Mouse (Mus musculus): ENCODE measurements around the gene Isl1.

Isl1 gene

DNA sequence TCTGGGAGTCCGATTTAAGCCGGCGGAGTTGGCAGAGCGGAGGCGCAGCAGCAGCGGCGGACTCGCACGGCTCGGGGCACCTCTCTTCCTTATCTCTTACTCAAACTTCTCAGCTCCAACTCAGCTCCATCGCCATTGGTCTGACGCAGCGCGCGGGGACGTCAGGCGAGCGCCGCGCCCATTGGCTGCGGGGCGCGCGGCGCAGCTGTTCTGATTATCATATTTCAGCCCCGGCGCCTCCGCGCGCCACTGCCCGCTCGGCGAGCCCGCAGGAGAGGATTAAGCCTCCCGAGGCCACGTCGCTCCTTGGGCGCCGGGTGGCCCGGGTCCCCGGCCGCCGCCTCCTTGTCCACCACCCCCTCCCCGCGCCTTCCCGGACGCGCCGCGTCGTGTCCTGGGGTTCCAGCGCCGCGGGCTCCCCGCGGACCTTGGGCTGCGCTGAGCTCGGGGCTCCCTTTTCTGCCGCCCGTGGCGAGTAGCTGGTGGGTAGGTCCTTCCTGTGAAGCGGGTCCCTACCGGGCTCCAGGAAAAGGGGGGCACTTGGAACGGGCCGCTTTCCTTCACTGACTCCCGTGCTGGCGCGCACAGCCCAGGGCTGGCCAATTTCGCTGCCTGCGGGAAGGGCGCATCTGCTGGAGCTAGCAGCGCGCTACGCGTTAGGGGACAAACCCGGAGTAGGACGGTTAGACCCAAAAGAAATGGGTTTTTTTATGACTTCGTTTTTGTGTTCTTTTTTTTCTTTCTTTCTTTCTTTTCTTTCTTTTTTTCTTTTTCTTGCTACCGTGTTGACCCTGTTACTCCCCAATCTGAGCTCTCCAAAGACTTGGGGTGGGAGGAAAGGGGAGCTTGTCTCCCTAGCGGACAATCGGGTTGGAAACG lies at the start of gene Isl1:
Isl1 (minus strand) TSS at position 106 of the 879 bp plus-strand sequence.
- no peak for DNase-seq (ENCODE audit: low read depth)

DNA sequence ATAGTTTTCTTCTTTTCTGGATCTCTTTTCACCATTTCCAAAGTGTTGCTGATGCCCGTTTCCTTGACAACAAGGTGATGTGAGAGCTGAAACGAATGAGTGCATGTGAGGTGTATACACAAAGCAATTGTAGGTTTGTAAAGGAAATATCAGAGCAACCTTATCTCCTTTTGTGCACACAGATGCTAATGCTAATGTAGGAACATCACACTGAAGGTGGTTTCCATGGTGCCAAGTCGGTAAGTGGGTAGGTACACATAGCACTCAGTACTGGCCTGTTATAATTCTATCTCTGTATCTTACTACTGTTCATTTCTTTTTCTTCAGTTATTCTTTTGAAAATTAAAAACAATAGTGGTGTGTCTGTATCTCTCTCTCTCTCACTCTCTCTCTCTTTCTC lies 26.3 kb upstream of the Isl1 start:
- no peak for DNase-seq (ENCODE audit: low read depth)

GRCm38 (mm10) chr13:116313636-116314530 lies 4.4 kb upstream of the Isl1 start:
- no peak for DNase-seq (ENCODE audit: low read depth)

DNA sequence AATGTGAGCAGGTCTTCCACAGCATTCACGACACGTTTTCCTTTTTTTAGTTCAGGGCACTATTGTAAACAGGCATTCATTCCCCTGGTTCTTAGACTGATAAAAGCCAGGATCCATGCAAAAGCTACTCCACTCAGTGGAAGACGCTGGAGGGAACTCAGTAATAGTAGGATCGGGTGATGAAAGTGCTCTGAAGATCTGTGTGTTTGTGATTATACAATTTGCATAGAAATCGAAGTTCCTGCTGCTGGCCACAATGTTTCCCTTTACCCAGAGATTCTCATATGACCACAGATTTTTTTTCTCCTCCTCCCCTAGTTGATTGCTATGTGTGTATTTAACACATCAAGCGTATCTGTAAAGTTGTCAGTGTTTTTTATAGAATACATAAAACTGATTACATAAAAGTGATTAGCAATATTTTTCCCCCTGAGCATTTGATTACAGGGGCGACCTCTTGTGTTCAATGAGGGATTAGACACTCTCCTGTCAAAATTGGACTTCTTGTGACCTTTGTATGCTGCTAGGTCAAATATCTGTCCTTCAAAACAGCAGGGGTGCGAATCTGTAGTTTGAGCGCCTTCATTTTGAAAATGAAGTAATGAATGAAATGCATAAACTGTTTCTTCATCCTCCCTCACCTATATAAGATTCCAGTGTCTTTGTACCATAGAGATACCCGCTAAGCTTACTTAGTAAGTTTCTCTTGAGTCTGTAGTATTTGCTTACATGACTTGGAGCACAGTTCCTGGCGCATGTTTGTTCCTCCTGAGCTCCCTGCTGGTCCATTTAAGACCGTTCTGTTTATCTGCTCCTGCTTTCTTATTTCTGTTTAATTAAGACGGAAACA lies 2.6 kb upstream of the Isl1 start:
- DNase-seq (ENCODE audit: low read depth): no peak

DNA sequence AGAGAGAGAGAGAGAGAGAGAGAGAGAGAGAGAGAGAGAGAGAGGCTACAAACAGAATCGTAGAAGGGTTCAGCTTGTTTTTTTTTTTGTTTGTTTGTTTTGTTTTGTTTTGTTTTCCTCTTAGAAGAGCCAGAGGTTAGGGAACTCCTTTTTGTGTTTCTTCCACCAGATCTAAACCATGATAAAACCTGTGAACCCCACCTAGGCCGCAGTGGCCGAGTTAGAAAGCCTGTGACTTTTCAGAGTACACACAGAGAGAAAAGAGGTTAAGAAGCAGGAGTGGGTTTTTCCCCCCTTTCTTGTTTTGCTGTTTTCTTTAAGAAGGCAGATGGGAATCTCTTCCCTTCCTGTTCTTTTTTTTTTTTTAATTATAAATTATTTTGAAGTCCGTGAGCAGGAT lies 1.5 kb upstream of the Isl1 start:
- no peak for DNase-seq (ENCODE audit: low read depth)

DNA sequence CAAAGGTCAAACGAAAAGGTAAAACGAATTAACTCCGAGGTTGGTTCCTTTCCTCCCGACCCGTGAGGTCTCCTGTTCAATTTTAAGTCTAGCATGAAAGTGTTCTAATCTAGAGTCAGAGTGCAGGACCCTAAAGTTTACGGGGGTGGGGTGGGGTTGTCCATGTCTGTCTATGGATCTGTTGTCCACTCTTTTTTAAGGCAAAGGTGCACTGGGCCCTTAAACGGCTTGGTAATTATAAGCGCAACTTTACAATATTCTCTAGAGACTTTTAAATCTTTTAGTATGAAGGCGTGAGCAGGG lies 925 bp upstream of the Isl1 start:
- DNase-seq (ENCODE audit: low read depth): no peak

GRCm38 (mm10) chr13:116308933-116309583 lies 431 bp downstream of the Isl1 start:
- DNase-seq (ENCODE audit: low read depth): no peak

GRCm38 (mm10) chr13:116308121-116308932 lies 1.2 kb downstream of the Isl1 start:
- DNase-seq (ENCODE audit: low read depth): no peak

DNA sequence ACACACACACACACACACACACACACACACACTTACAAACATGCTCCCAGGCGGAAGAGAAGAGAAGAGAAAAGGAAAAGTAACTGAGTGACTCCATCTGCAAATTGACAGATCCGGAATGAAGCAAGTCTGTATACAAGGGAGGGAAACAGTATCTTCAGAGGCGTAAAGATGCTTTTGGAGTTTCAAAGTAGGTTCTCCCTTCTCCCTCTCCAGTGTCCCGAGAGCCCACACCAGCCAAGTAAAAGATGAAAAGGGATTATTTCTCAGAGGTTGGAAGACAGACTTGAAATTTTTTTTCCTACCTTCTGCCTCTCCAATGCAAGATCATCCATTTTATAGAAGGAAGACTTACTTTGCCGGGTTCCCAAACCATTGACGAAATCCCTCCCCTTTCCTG lies 2.9 kb downstream of the Isl1 start:
- DNase-seq (ENCODE audit: low read depth): no peak

- no peak for DNase-seq (ENCODE audit: low read depth)
Observed at GRCm38 (mm10) chr13:116305721-116306120, 3.8 kb downstream of the Isl1 start.

- no peak for DNase-seq (ENCODE audit: low read depth)
Observed at GRCm38 (mm10) chr13:116304713-116305470, 4.6 kb downstream of the Isl1 start.

DNA sequence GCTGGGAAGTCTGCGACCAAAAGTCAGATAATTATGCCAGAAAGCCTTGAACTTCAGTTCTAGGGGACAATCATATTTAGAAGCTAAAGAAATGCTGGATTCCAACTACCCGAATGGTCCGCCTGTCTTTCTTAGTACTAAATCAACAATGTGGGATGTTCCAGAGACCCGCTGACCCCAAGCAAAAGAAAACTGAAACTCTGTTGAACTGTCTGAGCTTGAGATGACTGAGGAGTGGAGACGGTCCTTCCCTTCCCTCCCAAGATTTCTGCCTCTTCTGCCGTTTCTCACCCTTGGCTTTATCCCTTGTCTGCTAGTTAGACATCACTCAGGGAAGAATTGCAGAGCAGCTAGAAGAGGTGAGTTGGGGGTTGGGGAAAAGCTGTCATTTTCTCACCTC lies 5.7 kb downstream of the Isl1 start:
- DNase-seq (ENCODE audit: low read depth): no peak

GRCm38 (mm10) chr13:116302861-116303260 lies 6.6 kb downstream of the Isl1 start:
- no peak for DNase-seq (ENCODE audit: low read depth)

DNA sequence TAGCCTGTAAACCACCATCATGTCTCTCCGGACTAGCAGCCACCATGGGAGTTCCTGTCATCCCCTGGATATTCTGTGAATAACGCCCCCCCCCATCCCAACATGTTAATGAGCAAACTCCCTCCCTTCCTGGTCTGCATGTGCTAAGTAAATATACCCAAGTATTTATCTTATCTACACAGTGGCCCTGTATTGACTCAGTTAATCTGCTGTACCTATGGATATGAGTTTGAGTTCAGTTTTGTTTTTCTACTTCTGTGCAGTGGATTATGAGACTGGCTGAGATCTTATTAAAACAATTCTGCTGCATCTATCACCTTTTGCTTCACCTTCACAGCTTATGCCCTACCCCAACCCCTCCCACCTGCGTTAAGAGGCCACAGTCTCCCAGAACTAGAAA lies 7.8 kb downstream of the Isl1 start:
- DNase-seq (ENCODE audit: low read depth): no peak

DNA sequence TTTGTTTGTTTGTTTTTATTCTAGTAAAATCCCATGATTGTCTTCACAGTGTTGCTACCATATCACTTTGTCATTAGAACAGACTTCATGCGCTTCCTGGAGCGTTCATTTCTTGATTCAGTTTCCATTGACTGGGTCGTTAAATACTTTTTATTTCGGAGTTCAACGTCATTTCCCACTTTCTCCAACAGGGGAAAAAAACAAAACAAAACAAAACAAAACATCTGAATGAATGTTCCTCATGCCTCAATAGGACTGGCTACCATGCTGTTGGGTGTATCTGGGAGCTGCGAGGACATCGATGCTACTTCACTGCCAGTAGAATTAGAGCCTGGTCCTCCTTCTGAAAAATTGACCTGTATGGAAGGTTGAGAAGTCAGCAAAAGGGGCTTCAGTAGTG lies 10.2 kb downstream of the Isl1 start:
- no peak for DNase-seq (ENCODE audit: low read depth)

DNA sequence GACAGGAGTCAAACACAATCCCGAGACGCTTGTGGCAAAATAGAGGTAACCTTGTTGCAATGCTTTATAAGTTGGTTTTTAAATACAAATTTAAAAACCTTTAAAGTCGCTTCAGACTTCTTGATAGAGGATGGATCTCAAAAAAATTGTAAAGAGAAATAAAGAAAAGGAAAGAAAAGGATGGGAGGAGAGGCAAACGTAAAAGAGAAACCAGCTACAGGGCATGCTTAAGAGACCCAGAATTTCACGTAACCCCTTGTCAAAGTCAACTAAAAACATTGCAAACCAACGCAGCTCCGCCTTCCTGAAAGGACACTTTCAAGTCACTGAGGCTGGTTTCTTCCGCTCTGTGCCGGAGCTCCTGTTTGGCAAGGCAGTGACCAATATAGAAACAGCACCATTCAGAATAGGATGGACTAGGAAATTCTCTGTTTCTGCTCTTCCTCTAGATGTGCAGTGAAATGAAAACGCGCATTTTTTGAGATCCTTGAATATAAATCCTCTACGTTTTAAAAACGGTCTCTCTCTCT lies 10.8 kb downstream of the Isl1 start:
- DNase-seq (ENCODE audit: low read depth): no peak

DNA sequence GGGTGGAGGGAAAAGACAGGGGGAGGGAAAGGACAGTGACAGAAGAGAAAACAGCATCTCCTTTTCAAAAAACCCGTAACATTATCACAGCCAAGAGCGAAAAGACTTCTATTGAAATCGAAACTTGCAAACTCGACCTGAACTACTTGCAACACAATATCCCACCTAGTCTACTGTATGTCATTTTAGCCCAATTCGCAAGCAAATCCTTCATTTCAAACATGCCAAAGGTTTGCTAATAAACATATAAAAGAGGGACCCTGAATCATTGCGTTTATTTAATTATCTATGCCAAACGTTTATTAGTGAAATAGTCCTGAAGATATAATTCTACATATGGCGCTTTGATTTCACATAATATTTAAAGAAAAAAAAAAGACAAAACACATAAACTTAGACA lies 11.5 kb downstream of the Isl1 start:
- no peak for DNase-seq (ENCODE audit: low read depth)

- DNase-seq (ENCODE audit: low read depth): no peak
Observed at GRCm38 (mm10) chr13:116297048-116297811, 12.3 kb downstream of the Isl1 start.

DNA sequence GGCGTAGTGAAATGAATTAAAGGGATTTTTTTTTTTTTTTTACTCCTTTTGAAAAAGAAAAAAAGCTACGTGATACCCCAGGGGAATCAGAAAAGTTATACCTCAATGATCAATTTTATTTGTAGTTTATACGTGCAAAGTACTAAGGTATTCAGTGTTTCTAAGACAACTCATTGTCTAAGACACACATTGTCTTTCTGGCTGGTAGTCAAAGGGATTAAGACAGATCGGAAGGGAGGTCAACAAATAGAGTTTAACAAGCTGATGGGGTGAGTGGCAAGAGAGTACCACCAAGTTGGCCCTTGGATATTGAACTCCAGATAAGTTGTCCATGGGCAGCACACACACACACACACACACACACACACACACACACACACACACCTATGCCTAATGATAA lies 14.1 kb downstream of the Isl1 start:
- no peak for DNase-seq (ENCODE audit: low read depth)
